Mouse (Mus musculus) neural tube, embryonic 11.5 days (tissue): ENCODE results near the gene Arhgef11. TPM values are rescaled to one million over a fixed set of nuclear protein-coding genes. Genes with fewer than 3 reads are reported as not detected.

ENCODE experiments used
- ATAC-seq: fragments of 200-750 bp; cut with Nextera tagmentation; 2 replicates; pipeline ENCODE4 v1.8.0; 2017; ENCODE audit warnings: moderate number of reproducible peaks, mild to moderate bottlenecking, moderate TSS enrichment, moderate library complexity; ENCODE audit not compliant: insufficient read depth, low FRiP score, low TSS enrichment
- DNase-seq: peaks from one replicate; pipeline ENCODE4 v3.0.0-alpha.2; 2015; ENCODE audit warnings: low spot score
- H3K27ac ChIP-seq: fragments of 300-500 bp; sonication (generic); 2 replicates; pipeline ENCODE4 v1.5.1; 2014; ENCODE audit warnings: low read depth, mild to moderate bottlenecking, low read length
- H3K27me3 ChIP-seq: fragments of 300-500 bp; sonication (generic); 2 replicates; pipeline ENCODE4 v1.6.1; 2014; ENCODE audit warnings: mild to moderate bottlenecking, low read length, mixed read lengths; ENCODE audit not compliant: control insufficient read depth, insufficient read depth
- H3K36me3 ChIP-seq: fragments of 300-500 bp; sonication (generic); 2 replicates; pipeline ENCODE4 v1.6.1; 2014; ENCODE audit warnings: mild to moderate bottlenecking, low read length, moderate library complexity, mixed read lengths; ENCODE audit not compliant: control insufficient read depth, insufficient read depth
- H3K4me1 ChIP-seq: fragments of 300-500 bp; sonication (generic); 2 replicates; pipeline ENCODE4 v1.6.1; 2014; ENCODE audit warnings: low read length, mixed read lengths; ENCODE audit not compliant: control insufficient read depth, insufficient read depth
- H3K4me2 ChIP-seq: fragments of 300-500 bp; sonication (generic); 2 replicates; pipeline ENCODE4 v1.6.1; 2014; ENCODE audit warnings: low read depth, mild to moderate bottlenecking, moderate library complexity
- H3K4me3 ChIP-seq: fragments of 300-500 bp; sonication (generic); 2 replicates; pipeline ENCODE4 v1.5.1; 2014; ENCODE audit warnings: low read depth, low read length
- H3K9ac ChIP-seq: fragments of 300-500 bp; sonication (generic); 2 replicates; pipeline ENCODE4 v1.6.1; 2014; ENCODE audit warnings: mild to moderate bottlenecking, low read length
- H3K9me3 ChIP-seq: fragments of 300-500 bp; sonication (generic); 2 replicates; pipeline ENCODE4 v1.6.1; 2016; ENCODE audit warnings: low read length; ENCODE audit not compliant: control insufficient read depth
- WGBS: fragments of 180-500 bp; shearing (Covaris S2); extraction: QIAGEN DNeasy Blood & Tissue Kit; methylation state at CpG from one replicate; pipeline ENCODE4 v1.1.7; 2014; 5-methylcytosine and 5-hydroxymethylcytosine counted together
- polyA plus RNA-seq: library from polyadenylated mRNA; unstranded; fragments of >200 nt; fragmentation: Nextera tagmentation; extraction: Ambion mirVana; gene quantifications from 2 replicates; pipeline ENCODE4 v1.2.1, GENCODE M21; 2014

The Arhgef11 gene
- polyA plus RNA-seq, 1 experiment from 2014 or later, result 18.3 TPM

GRCm38 (mm10) chr3:87768431-87768830 is 151.1 kb downstream of the Arhgef11 start:
- H3K36me3 ChIP-seq, result no peaks in the 10 kb centered on the region
- H3K27me3 ChIP-seq, result no peaks in the 10 kb centered on the region; the same call in none of the 2 replicates
- H3K4me3 ChIP-seq, result peak overlapping the region; percentile 27
- WGBS, result 58% methylated on average over 6 of the region's 6 CpGs
- H3K4me1 ChIP-seq, result peaks cover under 1% of the 10 kb centered on the region
- H3K9me3 ChIP-seq, result no peaks in the 10 kb centered on the region
- H3K4me2 ChIP-seq, result peak overlapping the region; percentile 42
- DNase-seq (no peak), ATAC-seq (no peak)
- H3K9ac ChIP-seq, result peak overlapping the region; percentile 40
- H3K27ac ChIP-seq, result no peak overlapping the region

- H3K4me1 ChIP-seq, result no peaks in the 10 kb centered on the region; the same call in 1 of the 2 replicates
- no peaks in the 10 kb centered on the region for H3K36me3 ChIP-seq
- H3K4me3 ChIP-seq, result peak overlapping the region; percentile 27
- ATAC-seq (no peak), DNase-seq (peak; percentile 85)
- WGBS, result 5% methylated on average over 26 of the region's 37 CpGs
- peak overlapping the region; percentile 40 for H3K9ac ChIP-seq
- peak overlapping the region; percentile 42 for H3K4me2 ChIP-seq
- H3K27ac ChIP-seq, result no peak overlapping the region
- no peaks in the 10 kb centered on the region; the same call in none of the 2 replicates for H3K27me3 ChIP-seq
- no peaks in the 10 kb centered on the region for H3K9me3 ChIP-seq
Observed at GRCm38 (mm10) chr3:87768844-87769243, 151.5 kb downstream of the Arhgef11 start.

- Histone ChIP-seq H3K4me1 (no peaks in the 10 kb centered on the region; the same call in 1 of the 2 replicates), H3K36me3 (no peaks in the 10 kb centered on the region), H3K27ac (no peak overlapping the region), H3K9ac (no peak overlapping the region), H3K4me3 (no peak overlapping the region), H3K4me2 (no peak overlapping the region), H3K27me3 (no peaks in the 10 kb centered on the region; the same call in none of the 2 replicates), H3K9me3 (no peaks in the 10 kb centered on the region)
- 83% methylated on average over 8 of the region's 8 CpGs for WGBS
- ATAC-seq, result no peak
- DNase-seq, result no peak
Observed at GRCm38 (mm10) chr3:87769506-87769905, 152.1 kb downstream of the Arhgef11 start.

DNA sequence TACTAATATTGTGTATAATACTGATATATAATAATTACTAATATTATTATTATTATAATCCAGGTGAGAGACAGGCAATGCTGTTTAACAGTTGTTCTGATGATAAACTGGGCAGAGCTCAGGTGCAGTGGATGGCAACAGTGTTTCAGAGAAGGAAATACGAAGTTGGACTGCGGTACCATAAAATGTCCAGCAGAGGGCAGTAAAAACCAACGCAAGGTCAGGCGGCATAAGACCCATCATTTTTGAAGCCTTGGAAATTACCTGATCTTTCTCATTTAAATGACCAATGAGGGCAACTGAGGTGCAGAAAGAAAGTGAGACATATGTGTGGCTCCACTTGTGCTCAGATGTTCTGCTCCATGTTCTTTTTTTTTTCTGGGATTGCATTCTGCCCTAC is 152.9 kb downstream of the Arhgef11 start:
- H3K9ac ChIP-seq, result no peak overlapping the region
- no peak for ATAC-seq
- no peak overlapping the region for H3K4me3 ChIP-seq
- no peaks in the 10 kb centered on the region for H3K36me3 ChIP-seq
- no peaks in the 10 kb centered on the region for H3K9me3 ChIP-seq
- no peak overlapping the region for H3K27ac ChIP-seq
- 2% methylated on average over 4 of the region's 4 CpGs for WGBS
- DNase-seq, result peak; percentile 59
- H3K4me2 ChIP-seq, result no peak overlapping the region
- H3K27me3 ChIP-seq, result no peaks in the 10 kb centered on the region; the same call in none of the 2 replicates
- peaks cover under 1% of the 10 kb centered on the region; the same call in 1 of the 2 replicates for H3K4me1 ChIP-seq

DNA sequence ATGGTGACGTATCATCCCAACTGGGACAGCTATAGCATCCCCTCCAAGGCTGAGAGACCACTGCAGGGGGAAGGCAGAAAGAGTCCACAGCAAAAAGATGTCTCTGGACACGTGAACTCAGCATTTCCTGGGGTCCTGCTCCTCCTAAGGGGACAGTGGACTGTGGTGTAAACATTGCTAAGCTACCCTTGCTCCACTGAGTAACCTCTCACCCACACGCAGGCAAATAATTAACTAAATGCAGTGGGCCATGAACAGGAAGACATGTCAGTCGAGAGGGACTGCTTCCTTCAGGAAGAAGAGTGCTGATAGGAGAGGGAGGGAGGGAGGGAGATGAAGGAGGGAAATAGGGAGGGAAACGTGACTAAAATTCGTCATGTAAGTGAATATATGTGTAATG is 153.7 kb downstream of the Arhgef11 start:
- no peaks in the 10 kb centered on the region; the same call in none of the 2 replicates for H3K27me3 ChIP-seq
- WGBS, result 46% methylated on average over 6 of the region's 6 CpGs
- H3K4me1 ChIP-seq, result peaks cover 6% of the 10 kb centered on the region; the same call in 1 of the 2 replicates
- H3K9ac ChIP-seq, result no peak overlapping the region
- DNase-seq, result no peak
- no peak for ATAC-seq
- no peak overlapping the region for H3K4me3 ChIP-seq
- H3K4me2 ChIP-seq, result no peak overlapping the region
- H3K27ac ChIP-seq, result no peak overlapping the region
- H3K36me3 ChIP-seq, result no peaks in the 10 kb centered on the region
- H3K9me3 ChIP-seq, result no peaks in the 10 kb centered on the region

GRCm38 (mm10) chr3:87778283-87778682 is 160.9 kb downstream of the Arhgef11 start:
- Histone ChIP-seq H3K9ac (no peak overlapping the region), H3K4me2 (no peak overlapping the region), H3K4me1 (peaks cover 13% of the 10 kb centered on the region), H3K27ac (no peak overlapping the region), H3K4me3 (no peak overlapping the region), H3K9me3 (no peaks in the 10 kb centered on the region), H3K27me3 (0 out of 2 replicates have a peak, but pooled peaks cover 2% of the 10 kb centered on the region), H3K36me3 (no peaks in the 10 kb centered on the region)
- ATAC-seq (no peak), DNase-seq (no peak)
- WGBS, result 68% methylated on average over 23 of the region's 23 CpGs

- no peak for ATAC-seq
- H3K4me1 ChIP-seq, result peaks cover 13% of the 10 kb centered on the region
- no peak overlapping the region for H3K27ac ChIP-seq
- no peak overlapping the region for H3K4me2 ChIP-seq
- no peak overlapping the region for H3K4me3 ChIP-seq
- DNase-seq, result no peak
- no peak overlapping the region for H3K9ac ChIP-seq
- H3K36me3 ChIP-seq, result no peaks in the 10 kb centered on the region
- WGBS, result 38% methylated on average over 2 of the region's 2 CpGs
- H3K27me3 ChIP-seq, result 0 out of 2 replicates have a peak, but pooled peaks cover 2% of the 10 kb centered on the region
- no peaks in the 10 kb centered on the region for H3K9me3 ChIP-seq
Observed at GRCm38 (mm10) chr3:87779086-87779485, 161.7 kb downstream of the Arhgef11 start.

DNA sequence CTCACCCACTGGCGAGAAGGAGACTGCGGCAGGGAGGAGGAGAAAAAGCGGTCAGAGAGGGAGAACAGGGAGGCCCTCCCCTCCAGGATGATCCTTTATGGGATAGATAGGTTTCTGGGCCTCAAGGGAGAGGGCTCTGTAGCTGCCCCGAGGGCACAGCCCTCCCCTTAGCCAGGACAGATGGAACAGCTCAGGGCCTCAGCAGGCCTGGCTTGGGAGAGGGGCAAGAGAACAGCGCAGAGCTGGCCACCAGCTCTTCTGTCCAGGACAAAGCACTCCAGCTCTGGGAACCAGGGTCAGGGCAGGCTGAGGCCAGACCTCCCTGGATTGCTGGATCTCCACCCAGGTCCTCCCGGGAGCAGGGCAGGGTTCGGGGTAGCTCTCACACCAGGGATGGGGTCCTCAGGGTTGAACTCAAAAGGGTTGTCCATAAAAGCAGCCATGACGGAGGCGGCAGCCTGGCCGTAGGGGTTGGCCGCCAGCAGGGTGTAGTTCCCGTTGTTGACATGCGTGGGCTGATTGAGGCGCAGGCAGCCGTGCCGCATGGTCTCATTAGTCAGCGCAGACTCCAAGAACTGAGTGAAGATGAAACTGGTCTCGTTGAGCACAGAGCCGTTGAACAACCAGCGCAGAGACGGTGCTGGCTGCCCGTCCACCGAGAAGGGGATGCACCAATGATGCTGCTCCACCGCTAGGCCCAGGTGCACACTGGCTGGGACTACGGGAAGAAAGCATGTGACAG is 166.1 kb downstream of the Arhgef11 start:
- Histone ChIP-seq H3K4me1 (peaks cover 6% of the 10 kb centered on the region; the same call in 1 of the 2 replicates), H3K4me3 (no peak overlapping the region), H3K4me2 (no peak overlapping the region), H3K27ac (no peak overlapping the region), H3K9ac (no peak overlapping the region), H3K36me3 (no peaks in the 10 kb centered on the region), H3K9me3 (no peaks in the 10 kb centered on the region), H3K27me3 (no peaks in the 10 kb centered on the region)
- DNase-seq, result no peak
- WGBS, result 82% methylated on average over 24 of the region's 25 CpGs
- ATAC-seq, result no peak

- no peaks in the 10 kb centered on the region for H3K9me3 ChIP-seq
- no peaks in the 10 kb centered on the region for H3K36me3 ChIP-seq
- ATAC-seq (no peak), DNase-seq (no peak)
- 86% methylated on average over 5 of the region's 5 CpGs for WGBS
- no peak overlapping the region for H3K4me3 ChIP-seq
- H3K27me3 ChIP-seq, result no peaks in the 10 kb centered on the region
- H3K27ac ChIP-seq, result no peak overlapping the region
- H3K4me1 ChIP-seq, result peaks cover 14% of the 10 kb centered on the region
- H3K4me2 ChIP-seq, result no peak overlapping the region
- no peak overlapping the region for H3K9ac ChIP-seq
Observed at GRCm38 (mm10) chr3:87785156-87785555, 167.8 kb downstream of the Arhgef11 start.
